Mouse (Mus musculus): ENCODE measurements around the gene Stag1.

Stag1 gene

GRCm38 (mm10) chr9:100605522-100605921, 7.9 kb downstream of the Stag1 start:
- no peak for DNase-seq (ENCODE audit: low read depth, low spot score)

- DNase-seq (ENCODE audit: low read depth, low spot score): peak; percentile 53
Observed at GRCm38 (mm10) chr9:100605985-100606554, 8.5 kb downstream of the Stag1 start.

GRCm38 (mm10) chr9:100613501-100614071, 16.0 kb downstream of the Stag1 start:
- DNase-seq (ENCODE audit: low read depth, low spot score): no peak

GRCm38 (mm10) chr9:100616947-100617346, 19.3 kb downstream of the Stag1 start:
- DNase-seq (ENCODE audit: low read depth, low spot score): no peak

GRCm38 (mm10) chr9:100626258-100626657, 28.7 kb downstream of the Stag1 start:
- no peak for DNase-seq (ENCODE audit: low read depth, low spot score)

- no peak for DNase-seq (ENCODE audit: low read depth, low spot score)
Observed at GRCm38 (mm10) chr9:100640754-100641153, 43.2 kb downstream of the Stag1 start.

- DNase-seq (ENCODE audit: low read depth, low spot score): no peak
Observed at GRCm38 (mm10) chr9:100641391-100642085, 43.9 kb downstream of the Stag1 start.

GRCm38 (mm10) chr9:100642186-100642839, 44.7 kb downstream of the Stag1 start:
- DNase-seq (ENCODE audit: low read depth, low spot score): no peak

- peak; percentile 100 for DNase-seq (ENCODE audit: low read depth, low spot score)
Observed at GRCm38 (mm10) chr9:100642840-100643697, 45.5 kb downstream of the Stag1 start.

GRCm38 (mm10) chr9:100644071-100644771, 46.6 kb downstream of the Stag1 start:
- DNase-seq (ENCODE audit: low read depth, low spot score): peak; percentile 78

- DNase-seq (ENCODE audit: low read depth, low spot score): no peak
Observed at GRCm38 (mm10) chr9:100645026-100645940, 47.7 kb downstream of the Stag1 start.

- no peak for DNase-seq (ENCODE audit: low read depth, low spot score)
Observed at GRCm38 (mm10) chr9:100646276-100646675, 48.7 kb downstream of the Stag1 start.

GRCm38 (mm10) chr9:100647774-100648323, 50.3 kb downstream of the Stag1 start:
- no peak for DNase-seq (ENCODE audit: low read depth, low spot score)

GRCm38 (mm10) chr9:100654104-100654503, 56.5 kb downstream of the Stag1 start:
- no peak for DNase-seq (ENCODE audit: low read depth, low spot score)

- DNase-seq (ENCODE audit: low read depth, low spot score): no peak
Observed at GRCm38 (mm10) chr9:100656058-100656457, 58.5 kb downstream of the Stag1 start.

GRCm38 (mm10) chr9:100660587-100660986, 63.0 kb downstream of the Stag1 start:
- no peak for DNase-seq (ENCODE audit: low read depth, low spot score)

- no peak for DNase-seq (ENCODE audit: low read depth, low spot score)
Observed at GRCm38 (mm10) chr9:100663473-100664134, 66.0 kb downstream of the Stag1 start.

GRCm38 (mm10) chr9:100670151-100670550, 72.6 kb downstream of the Stag1 start:
- DNase-seq (ENCODE audit: low read depth, low spot score): no peak

GRCm38 (mm10) chr9:100679036-100679435, 81.4 kb downstream of the Stag1 start:
- no peak for DNase-seq (ENCODE audit: low read depth, low spot score)

Measured in mesoderm, embryonic 11.5 days (tissue).